Mouse (Mus musculus) R1 (cell line): ENCODE results near the gene Aldh3a2.

ENCODE experiments used
- DNase-seq: peaks from one replicate; pipeline ENCODE4 v3.0.0-alpha.2; 2018; ENCODE audit warnings: low read depth, low spot score

Gene Aldh3a2

DNA sequence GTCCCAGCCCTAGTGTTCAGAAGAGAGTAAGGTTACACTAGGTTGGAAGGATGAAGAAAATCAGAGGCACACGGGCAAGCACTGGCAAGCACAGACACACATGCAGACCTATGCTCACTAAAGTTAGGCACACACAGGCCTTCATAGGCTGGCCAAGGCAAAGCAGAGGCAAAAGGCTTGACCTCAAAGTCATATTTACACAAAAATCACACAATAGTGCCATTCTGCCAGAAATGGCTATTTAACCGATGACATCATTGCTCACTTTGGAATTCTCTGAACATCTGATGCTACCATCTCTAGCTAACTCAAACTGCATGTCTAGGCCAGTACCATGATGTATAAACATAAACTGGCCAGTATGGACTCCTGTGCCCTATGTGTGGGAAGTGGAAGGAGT is 6.7 kb upstream of the Aldh3a2 start:
- DNase-seq = no peak

DNA sequence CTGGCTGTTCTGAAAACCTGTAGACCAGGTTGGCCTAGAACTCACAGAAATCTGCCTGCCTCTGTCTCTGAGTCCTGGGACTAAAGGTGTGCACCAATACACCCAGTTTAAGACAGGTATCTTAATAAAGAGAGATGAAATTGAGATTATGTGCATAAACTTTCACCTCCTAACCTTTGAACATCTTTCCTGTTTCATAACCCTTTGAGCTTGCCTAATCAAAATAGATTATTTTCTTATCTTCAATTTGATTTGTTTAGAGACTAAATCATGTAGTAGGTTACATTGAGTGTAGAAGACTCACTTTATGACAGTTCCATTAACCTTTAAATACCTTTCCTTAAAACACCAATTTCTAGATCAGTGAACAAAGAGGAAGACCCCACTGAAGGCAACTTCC is 4.3 kb upstream of the Aldh3a2 start:
- DNase-seq = no peak

- DNase-seq = no peak
Observed at GRCm38 (mm10) chr11:61270406-61270805, 3.1 kb upstream of the Aldh3a2 start.

DNA sequence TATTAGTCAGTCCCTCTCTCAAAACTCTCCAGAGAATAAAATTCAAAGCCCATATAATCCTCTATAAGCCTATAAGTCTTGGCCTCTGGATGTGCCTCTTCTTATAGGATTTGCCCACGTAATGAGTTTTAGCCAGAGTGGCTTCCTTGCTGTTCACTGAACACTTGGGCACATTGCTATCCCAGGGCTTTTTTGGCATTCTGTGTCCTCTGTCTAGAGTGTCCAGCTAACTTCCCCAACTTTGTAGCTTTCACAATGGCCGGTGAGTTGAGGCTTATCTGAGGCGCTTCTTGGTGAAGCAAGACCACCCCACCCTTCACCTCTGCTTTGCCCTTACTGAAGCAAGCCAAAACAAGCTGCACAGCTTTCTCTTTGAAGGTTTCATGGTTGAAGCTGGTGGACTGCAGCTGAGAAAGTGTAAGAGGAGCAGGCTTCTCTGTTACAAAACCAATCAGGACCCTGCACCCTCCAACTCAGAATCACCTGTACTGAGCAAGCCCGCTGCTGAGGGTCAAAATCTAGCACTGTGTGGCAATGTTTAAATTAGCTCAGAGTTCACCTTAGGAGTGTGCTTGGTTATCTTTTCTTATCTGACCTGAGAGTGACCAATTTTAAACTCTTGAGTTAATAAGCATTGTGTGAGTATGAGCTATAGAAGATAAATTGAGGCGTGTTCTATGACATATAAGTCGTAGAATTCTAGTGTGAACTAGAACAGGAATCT is 1.5 kb upstream of the Aldh3a2 start:
- DNase-seq = no peak

GRCm38 (mm10) chr11:61263841-61264240 is 3.4 kb downstream of the Aldh3a2 start:
- DNase-seq = no peak

DNA sequence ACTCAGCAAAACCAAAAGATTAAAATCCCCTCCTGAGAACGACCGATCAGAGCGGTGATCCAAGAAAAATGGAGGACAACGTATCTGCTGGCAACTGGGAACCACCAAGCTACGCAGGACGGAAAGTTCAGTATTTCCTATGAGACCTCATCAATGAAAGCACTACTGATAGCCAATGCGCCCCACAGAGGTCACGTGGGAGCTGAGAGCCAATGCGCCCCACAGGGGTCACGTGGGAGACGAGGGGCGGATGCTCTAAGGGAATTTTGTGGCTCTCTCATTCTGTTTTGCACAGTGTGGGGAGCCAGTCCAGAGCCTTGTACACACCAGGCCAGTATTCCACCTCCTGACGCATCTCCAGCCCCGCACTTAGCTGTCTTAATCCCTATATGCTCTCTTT is 4.7 kb downstream of the Aldh3a2 start:
- DNase-seq = peak; percentile 82

DNA sequence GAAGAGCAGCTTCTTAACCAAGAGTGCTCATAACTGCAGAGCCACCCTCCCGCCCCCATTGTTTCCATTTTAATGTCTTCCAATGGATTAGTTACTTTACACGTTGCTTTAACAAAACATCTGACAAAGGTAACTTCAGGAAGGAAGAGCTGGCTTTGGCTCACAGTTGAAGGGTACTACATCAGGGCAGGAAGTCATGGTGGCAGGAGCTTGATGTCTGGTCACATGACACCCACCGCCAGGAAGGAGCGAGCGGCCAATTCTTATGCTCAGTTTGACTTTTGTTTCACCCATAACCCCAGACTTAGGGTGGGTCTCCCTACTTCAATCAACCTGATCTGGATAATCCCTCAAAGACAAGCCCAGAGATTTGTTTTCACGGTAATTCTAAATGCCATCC is 8.2 kb downstream of the Aldh3a2 start:
- DNase-seq = peak; percentile 59

DNA sequence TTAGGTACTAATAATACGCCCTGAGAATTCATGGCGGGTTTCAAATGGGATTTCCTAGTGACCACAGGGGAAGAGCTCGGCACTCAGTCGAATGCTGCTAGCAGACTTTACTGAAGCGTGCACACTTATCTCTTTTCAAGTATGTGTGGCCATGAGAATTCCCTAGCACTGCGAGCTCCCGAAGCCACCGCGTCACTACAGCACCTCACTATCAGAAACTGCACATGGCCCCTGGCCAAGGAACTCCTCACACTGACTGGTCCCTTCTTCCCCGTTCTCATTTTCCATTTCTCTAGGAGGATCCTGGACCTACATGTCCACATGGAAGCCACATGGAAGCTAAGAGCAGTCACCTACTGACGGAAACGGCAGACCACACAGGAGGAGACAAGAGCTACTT is 14.5 kb downstream of the Aldh3a2 start:
- no peak for DNase-seq

- DNase-seq = peak; percentile 53
Observed at GRCm38 (mm10) chr11:61251741-61252140, 15.5 kb downstream of the Aldh3a2 start.

DNA sequence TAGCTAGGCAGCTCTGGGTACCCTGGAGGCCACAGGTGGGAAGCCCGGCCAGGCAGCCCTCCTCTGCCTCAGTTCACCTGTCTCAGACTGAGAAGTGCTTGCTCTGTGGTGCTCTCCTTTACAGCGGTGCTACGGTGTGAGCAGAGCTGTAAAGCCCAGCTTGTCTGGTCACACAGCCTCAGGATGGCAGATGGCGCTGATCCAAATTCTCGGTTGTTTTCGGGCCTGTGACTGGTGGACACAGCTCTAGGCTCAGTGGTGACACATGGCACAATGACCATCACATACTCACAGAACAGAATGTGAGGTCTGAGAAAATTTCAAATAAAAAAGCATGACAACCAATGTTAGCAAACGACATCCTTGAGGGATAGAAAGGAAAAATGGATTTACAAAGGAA is 22.9 kb downstream of the Aldh3a2 start:
- DNase-seq = no peak

DNA sequence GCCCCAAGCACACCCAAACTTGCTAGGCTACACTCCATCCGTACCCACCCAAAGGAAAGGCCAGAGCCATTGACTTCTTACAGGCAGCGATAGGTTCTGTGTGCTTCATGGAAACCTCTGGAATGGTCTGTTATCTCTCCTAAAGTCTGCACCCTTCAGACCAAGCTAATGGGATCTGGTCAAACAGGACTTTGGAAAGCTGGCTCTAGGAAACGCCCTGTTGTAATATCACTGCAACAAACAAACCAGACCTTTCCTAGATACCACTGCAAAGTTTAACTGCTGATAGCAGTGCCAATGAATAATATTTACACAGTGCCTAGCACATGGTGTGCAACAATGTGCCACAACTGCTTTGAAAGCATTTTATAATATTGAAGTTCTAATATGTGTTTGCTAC is 31.2 kb downstream of the Aldh3a2 start:
- no peak for DNase-seq

DNA sequence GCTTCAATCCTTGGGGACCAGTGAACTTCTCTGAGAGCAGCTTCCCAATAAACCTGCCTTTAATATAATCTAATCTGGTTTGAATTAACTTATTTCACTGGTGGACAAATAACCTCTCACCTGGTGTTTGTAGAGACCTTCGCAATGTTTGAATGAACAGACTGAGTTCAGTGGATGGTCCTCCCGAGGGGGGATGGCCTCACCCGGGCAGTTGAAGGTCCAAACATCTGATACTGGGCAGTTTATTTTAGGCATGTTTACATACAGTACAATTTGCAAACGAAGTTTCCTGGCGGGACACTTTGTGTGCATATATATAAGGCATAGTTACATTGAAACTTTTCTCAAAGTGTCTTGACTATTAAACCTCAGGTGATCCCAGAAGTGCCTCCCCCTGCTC is 33.1 kb downstream of the Aldh3a2 start:
- DNase-seq = no peak

DNA sequence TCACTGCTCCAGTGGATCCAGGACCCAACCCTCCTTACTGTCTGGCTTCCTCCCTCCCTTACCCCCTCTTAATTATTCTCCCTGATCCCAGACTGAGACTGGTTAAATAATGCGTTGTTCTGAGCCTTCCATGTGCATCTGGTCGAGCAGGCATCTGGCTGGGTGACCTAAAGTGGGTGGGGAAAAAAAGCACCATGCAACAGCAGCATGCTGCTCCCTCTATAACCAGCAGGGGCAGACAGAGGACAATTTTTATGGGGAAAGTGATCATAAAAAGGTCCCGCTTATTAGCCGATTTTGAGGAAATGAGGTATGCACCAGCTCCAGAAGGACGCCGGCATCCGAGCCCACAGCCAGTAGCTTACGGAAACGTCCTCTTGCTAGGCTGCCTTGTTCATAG is 35.9 kb downstream of the Aldh3a2 start:
- DNase-seq = peak; percentile 65

- DNase-seq = no peak
Observed at GRCm38 (mm10) chr11:61228406-61228805, 38.9 kb downstream of the Aldh3a2 start.

DNA sequence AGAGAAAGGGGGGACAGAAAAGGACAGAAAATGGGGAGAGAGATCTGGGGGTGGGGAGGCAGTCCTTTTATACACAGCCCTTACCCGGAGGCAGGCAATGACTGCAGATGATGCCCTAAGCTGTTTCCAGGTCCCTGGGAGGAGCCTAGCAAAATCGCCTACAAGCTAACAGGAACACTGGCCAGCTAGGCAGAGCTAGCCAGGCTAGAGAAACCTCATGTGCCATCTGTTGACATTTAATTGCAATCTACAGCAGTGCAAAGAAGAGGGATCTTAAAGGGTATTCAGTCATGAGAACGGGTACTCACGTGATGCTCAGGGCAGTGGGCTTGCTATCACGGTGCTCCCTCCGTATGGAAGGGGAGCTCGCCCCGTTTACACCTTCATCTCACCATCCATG is 39.4 kb downstream of the Aldh3a2 start:
- DNase-seq = no peak

DNA sequence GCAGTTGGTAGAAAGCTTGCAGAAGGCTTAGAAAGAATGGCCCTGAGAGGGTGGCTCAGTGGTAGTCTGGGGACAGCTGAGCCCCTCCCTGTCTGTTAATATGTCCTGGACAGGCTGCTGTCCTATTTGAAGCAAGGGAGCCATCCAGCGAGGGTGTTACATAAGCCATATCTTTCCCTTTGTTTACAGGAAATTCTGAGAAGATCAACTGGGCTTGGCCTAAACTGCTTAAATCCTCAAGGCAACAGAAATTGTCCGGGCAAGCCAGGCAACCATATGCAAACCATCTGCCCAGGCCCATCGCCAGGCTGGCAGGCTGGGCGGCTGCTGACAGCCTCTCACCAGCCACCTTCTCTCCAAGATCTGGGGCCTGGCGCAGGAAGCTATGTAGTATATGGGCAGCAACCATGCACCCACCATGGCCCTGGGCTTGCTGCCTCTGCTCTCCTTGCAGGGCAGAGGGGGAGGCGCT is 41.3 kb downstream of the Aldh3a2 start:
- DNase-seq = no peak

DNA sequence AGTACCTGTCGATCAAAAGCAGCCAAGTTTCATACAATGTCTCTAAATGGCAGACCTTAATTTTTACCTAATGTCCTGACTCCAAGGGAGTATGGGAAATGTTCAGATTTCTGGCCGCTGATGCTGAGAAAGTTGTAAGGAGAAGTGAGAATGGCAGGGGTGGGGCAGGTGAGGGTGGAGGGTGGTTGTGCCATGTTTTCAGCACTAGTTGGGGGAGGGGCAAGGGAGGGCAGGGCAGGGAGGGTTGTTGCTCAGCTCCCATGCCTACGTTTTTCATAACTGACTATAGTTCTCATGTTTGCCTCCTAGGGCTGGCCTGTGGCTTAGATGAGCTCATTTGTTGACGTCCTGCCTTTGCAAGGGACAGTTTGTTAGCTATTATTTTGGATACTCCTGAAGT is 41.8 kb downstream of the Aldh3a2 start:
- DNase-seq = no peak

DNA sequence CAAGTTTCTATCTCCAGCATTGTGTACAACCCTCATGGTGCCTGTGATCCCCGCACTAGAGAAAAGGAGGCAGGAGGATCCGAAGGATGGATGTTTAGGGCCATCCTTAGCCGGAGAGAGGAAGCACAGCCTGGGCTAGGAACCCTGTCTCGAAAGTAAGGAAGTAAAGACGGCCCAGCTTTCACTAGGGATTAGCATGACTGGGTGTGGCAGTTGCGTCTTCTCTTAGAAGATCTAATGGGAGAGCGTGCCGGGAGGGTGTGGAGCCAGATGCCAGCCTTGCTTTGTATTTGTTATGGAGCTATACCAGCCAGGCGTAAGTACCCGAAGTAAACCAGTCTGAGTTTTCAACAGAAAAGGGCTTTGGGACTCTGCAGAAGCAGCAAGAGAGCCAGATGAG is 42.4 kb downstream of the Aldh3a2 start:
- DNase-seq = peak; percentile 31

GRCm38 (mm10) chr11:61224234-61224744 is 43.0 kb downstream of the Aldh3a2 start:
- DNase-seq = no peak

GRCm38 (mm10) chr11:61222971-61223745 is 44.1 kb downstream of the Aldh3a2 start:
- DNase-seq = no peak

- no peak for DNase-seq
Observed at GRCm38 (mm10) chr11:61222007-61222406, 45.3 kb downstream of the Aldh3a2 start.

- peak; percentile 41 for DNase-seq
Observed at GRCm38 (mm10) chr11:61220156-61220881, 46.9 kb downstream of the Aldh3a2 start.
